Mouse (Mus musculus): ENCODE data around the gene Fam228b.

- TF ChIP-seq POLR2A (IDR thresholded peaks at IDR 0.05; ENCODE audit: insufficient read depth, low read depth, low read length) (no peak), CTCF (IDR thresholded peaks at IDR 0.05) (no peak), EP300 (IDR thresholded peaks at IDR 0.05; ENCODE audit: insufficient read depth, low read depth, low read length) (no peak)
These were observed 60.0 kb downstream of the Fam228b start for GRCm38 (mm10) chr12:4708881-4709604.

All from heart, adult 2 months (tissue).